Mouse (Mus musculus) forebrain, embryonic 11.5 days (tissue): ENCODE measurements around the gene Kcnk1. TPM values are rescaled to one million over a fixed set of nuclear protein-coding genes. Genes with fewer than 3 reads are reported as not detected.

Experiments used
- ATAC-seq: fragments of 200-750 bp; cut with Nextera tagmentation; replicated peaks from 2 replicates; pipeline ENCODE4 v1.8.0; 2017; ENCODE audit warnings: moderate TSS enrichment; ENCODE audit not compliant: low FRiP score
- DNase-seq: peaks from one replicate; pipeline ENCODE4 v3.0.0-alpha.2; 2017; ENCODE audit warnings: low spot score
- H3K27ac ChIP-seq: fragments of 300-500 bp; sonication (generic); 2 replicates; pipeline ENCODE4 v1.5.1; 2014; ENCODE audit warnings: low read depth, low read length
- H3K27me3 ChIP-seq: fragments of 300-500 bp; sonication (generic); 2 replicates; pipeline ENCODE4 v1.6.1; 2014; ENCODE audit warnings: mild to moderate bottlenecking, low read length, mixed read lengths; ENCODE audit not compliant: control insufficient read depth, insufficient read depth
- H3K36me3 ChIP-seq: fragments of 300-500 bp; sonication (generic); 2 replicates; pipeline ENCODE4 v1.6.1; 2014; ENCODE audit warnings: mild to moderate bottlenecking, low read length, moderate library complexity, mixed read lengths; ENCODE audit not compliant: control insufficient read depth, insufficient read depth
- H3K4me1 ChIP-seq: fragments of 300-500 bp; sonication (generic); replicated peaks from 2 replicates; pipeline ENCODE4 v1.6.1; 2014; ENCODE audit warnings: low read length, mixed read lengths; ENCODE audit not compliant: control insufficient read depth, insufficient read depth
- H3K4me2 ChIP-seq: fragments of 300-500 bp; sonication (generic); 2 replicates; pipeline ENCODE4 v1.6.1; 2014; ENCODE audit warnings: low read depth, mild to moderate bottlenecking, low read length, moderate library complexity, mixed read lengths; ENCODE audit not compliant: severe bottlenecking
- H3K4me3 ChIP-seq: fragments of 300-500 bp; sonication (generic); 2 replicates; pipeline ENCODE4 v1.5.1; 2014; ENCODE audit warnings: low read depth, low read length
- H3K9ac ChIP-seq: fragments of 300-500 bp; sonication (generic); 2 replicates; pipeline ENCODE4 v1.6.1; 2014; ENCODE audit warnings: low read length
- H3K9me3 ChIP-seq: fragments of 300-500 bp; sonication (generic); 2 replicates; pipeline ENCODE4 v1.6.1; 2016; ENCODE audit warnings: low read length, mixed read lengths; ENCODE audit not compliant: control insufficient read depth
- WGBS: fragments of 180-500 bp; shearing (Covaris S2); extraction: QIAGEN DNeasy Blood & Tissue Kit; methylation state at CpG from one replicate; pipeline ENCODE4 v1.1.7; 2014; 5-methylcytosine and 5-hydroxymethylcytosine counted together
- polyA plus RNA-seq: library from polyadenylated mRNA; unstranded; fragments of >200 nt; fragmentation: Nextera tagmentation; extraction: Ambion mirVana; gene quantifications from 2 replicates; pipeline ENCODE4 v1.2.1, GENCODE M21; 2014

Kcnk1 gene
- 8.3 and 8.9 TPM in 2 replicates for polyA plus RNA-seq

DNA sequence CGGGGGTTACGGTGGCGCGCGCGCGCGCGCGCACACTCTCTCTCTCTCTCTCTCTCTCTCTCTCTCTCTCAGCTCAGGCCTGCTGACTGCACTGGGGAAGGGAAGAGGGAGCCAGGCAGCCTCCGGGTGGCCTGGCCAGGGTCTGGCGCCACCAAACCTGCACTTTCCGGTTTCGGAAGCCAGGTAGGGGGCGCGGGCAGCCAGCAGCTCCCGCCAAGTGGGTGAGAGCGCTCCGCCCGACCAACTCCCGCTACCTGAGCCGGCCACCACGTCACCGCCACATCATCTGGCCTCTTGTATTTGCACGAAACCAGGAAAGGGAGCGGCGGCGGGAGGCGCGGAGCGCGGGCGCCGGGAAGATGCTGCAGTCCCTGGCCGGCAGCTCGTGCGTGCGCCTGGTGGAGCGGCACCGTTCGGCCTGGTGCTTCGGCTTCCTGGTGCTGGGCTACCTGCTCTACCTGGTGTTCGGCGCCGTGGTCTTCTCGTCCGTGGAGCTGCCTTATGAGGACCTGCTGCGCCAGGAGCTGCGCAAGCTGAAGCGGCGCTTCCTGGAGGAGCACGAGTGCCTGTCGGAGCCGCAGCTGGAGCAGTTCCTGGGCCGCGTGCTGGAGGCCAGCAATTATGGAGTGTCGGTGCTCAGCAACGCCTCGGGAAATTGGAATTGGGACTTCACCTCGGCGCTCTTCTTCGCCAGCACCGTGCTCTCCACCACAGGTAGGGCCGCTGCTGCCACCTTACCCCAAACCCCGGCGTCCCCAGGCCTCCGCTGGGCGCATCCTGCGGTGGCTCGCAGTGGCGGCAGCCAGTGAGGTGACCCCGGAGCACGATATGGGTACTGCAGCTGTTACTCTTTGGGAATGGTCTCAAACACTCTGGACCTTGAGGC, at the start of gene Kcnk1:
TSS of gene Kcnk1 (plus strand) at position 70 of the 886 bp plus-strand sequence.
- Histone ChIP-seq H3K27ac (no peak within 1 kb of the TSS), H3K4me1 (peaks cover 5% of the 10 kb centered on the region; the same call in 1 of the 2 replicates), H3K4me3 (peak within 1 kb of the TSS; percentile 54), H3K36me3 (no peaks in the 10 kb centered on the region), H3K27me3 (peaks cover 20% of the 10 kb centered on the region), H3K4me2 (peak within 1 kb of the TSS; percentile 92), H3K9ac (peak within 1 kb of the TSS; percentile 65), H3K9me3 (no peaks in the 10 kb centered on the region)
- ATAC-seq: peak; percentile 81
- DNase-seq: peak; percentile 81
- under 1% methylated on average over 73 of the region's 73 CpGs for WGBS

DNA sequence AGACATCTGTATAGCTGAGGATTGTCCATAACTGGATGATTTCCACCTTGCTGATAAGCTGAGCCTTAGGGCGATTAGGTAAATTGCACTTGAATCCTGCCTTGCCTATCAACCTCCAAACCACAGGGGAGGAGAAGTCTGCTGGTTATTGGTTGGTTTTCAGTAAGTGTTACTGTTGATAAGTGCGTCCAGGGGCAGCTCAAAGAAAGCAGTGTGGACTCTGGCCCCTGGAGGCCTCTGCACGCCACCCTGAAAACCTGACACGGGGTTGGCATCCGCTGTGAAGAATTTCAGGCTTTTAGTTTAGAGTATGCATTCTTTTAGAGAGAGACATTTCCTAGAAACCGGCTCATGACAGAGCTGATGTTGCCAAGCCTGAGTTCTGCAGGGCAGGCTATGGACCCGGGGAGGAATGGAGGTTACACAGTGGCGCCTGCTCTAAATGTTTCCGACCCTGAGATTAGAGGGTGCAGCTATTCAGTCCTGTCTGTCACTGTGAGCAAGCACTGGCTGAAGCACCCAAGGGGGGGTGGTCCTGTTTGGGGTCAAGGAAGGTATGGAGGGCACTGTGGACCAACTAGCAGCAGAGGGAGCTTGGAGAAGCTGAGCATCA, 46.2 kb upstream of the Kcnk1 start:
- Histone ChIP-seq H3K36me3 (no peaks in the 10 kb centered on the region), H3K4me3 (no peak overlapping the region), H3K27me3 (no peaks in the 10 kb centered on the region), H3K27ac (no peak overlapping the region), H3K4me1 (no peaks in the 10 kb centered on the region), H3K4me2 (no peak overlapping the region), H3K9ac (no peak overlapping the region), H3K9me3 (no peaks in the 10 kb centered on the region)
- ATAC-seq: no peak
- 87% methylated on average over 9 of the region's 9 CpGs for WGBS
- no peak for DNase-seq

DNA sequence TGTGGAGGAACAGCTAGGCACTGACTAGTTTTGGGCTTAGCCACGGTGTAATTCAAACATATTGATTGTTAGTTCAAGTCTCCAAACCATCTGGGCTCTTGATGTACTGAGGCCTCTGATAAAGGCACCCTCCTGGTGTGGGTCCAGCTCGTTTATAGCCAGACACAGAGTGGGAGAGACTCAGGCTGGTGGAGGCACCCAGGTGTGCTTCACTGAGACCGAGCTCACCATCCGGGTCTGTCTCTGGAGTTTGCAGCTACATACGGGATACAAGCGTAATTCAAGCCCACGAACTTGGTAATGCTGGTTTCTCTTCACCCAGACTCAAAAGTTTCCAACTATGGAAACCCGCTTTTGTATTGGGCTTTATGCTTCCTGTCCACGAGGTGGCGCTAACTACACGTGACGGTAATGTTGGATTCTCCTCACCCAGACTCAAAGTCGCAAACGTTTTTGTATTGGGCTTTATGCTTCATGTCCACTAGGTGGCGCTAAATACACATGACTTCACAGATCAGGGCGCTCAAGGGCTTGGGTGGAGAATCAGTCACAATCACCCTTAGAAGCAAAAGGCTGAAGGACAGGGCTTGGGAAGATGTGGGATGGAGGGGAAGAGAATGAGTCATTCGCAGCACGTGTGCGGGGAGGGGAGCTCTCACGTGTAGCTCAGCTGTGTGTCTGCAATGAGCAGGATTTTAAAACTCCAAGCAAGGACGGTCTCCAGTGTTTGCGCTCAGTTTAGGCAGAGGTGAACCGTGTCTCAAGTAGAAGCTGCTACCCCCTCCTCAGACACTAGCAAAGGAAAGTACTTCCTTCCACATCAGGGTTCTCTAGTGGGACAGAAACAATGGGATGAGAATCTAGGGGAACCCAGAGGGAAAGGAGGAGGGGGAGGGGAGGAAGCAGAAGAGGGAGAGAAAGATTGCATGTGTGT, 44.7 kb upstream of the Kcnk1 start:
- Histone ChIP-seq H3K9ac (no peak overlapping the region), H3K27ac (no peak overlapping the region), H3K4me1 (no peaks in the 10 kb centered on the region), H3K27me3 (no peaks in the 10 kb centered on the region), H3K9me3 (no peaks in the 10 kb centered on the region), H3K4me2 (no peak overlapping the region), H3K36me3 (no peaks in the 10 kb centered on the region), H3K4me3 (no peak overlapping the region)
- ATAC-seq (peak; percentile 90), DNase-seq (peak; percentile 85)
- 24% methylated on average over 23 of the region's 23 CpGs for WGBS

DNA sequence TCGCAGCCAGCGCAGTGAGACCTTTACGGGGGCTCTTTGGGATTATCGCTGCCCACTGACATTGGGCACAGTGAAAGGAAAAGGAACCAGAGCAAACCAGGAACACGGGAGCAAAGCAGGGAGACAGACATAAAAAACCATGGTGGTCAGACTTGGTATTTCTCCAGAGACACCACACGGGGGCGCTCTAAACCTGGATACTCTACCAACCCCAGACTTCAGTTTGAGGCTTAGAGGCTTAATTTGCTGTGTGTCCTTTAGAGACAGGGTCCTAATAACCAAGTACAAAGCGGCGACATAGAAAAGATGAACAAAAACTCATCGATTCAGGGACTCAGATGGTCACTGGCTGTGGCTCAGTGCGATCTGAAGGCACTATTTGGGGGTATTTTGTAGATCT, 39.3 kb upstream of the Kcnk1 start:
- Histone ChIP-seq H3K4me3 (no peak overlapping the region), H3K9ac (no peak overlapping the region), H3K27me3 (no peaks in the 10 kb centered on the region; the same call in 1 of the 2 replicates), H3K27ac (no peak overlapping the region), H3K4me2 (no peak overlapping the region), H3K4me1 (no peaks in the 10 kb centered on the region), H3K9me3 (peaks cover under 1% of the 10 kb centered on the region; the same call in 1 of the 2 replicates), H3K36me3 (no peaks in the 10 kb centered on the region)
- 9% methylated on average over 11 of the region's 11 CpGs for WGBS
- ATAC-seq (no peak), DNase-seq (peak; percentile 80)

DNA sequence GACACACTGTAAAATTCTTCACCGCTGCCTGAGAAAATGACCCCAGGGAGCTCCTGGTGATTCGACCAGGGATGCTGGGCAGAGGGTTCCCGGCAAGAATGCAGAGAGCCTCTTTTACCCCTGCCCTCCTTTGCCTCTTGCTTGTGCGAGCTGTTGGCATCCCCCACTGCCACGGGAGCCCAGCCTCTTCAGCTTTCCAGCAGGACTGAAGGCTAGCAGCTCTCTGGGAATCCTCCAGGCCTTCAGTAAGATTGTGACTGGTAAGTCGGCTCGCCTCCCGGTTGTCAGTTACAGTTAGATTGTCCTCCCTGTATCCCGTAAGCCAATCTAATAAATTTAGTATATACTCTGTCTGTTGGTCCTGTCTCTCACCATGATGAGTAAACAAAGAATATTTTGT, 38.2 kb upstream of the Kcnk1 start:
- no peak for ATAC-seq
- Histone ChIP-seq H3K27ac (no peak overlapping the region), H3K4me3 (no peak overlapping the region), H3K36me3 (no peaks in the 10 kb centered on the region), H3K4me2 (no peak overlapping the region), H3K4me1 (no peaks in the 10 kb centered on the region), H3K9me3 (peaks cover 5% of the 10 kb centered on the region; the same call in 1 of the 2 replicates), H3K9ac (no peak overlapping the region), H3K27me3 (no peaks in the 10 kb centered on the region; the same call in 1 of the 2 replicates)
- 77% methylated on average over 9 of the region's 9 CpGs for WGBS
- DNase-seq: no peak

DNA sequence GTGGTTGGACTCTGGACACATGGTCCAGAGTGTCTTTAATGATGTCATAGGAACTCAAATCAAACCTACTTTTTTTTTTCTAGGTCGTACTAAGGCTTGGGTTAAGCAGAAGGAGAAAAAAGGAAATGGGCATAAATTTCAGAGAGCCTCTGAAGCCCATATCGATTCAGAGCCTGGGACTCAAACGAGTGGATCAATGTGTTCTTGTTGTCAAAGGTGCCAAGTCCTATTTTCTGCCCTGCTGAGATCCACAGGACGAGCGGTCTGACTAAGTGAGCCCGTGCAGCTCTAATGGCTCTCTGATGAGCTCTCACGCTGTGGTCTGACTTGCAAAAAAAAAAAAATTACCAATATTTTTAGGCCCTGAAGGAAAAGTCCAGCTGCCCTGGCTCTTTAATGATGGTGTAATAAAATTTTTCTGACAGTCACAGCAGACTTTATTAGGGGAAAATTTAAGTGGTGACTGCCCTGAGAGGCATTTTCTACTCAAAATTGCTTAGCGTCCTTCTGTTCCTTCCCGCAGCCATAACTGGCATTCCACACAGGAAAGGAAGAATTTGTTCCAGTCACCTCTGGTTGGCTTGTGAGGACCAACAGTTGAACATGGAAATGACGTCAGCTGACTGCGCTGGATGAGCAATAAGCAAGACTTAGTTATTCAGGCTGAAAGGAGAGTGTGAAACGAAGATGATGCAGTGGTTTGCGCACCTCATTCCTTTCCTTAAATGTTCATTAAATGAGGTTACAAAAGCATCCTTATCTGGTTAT, 37.6 kb upstream of the Kcnk1 start:
- Histone ChIP-seq H3K27me3 (no peaks in the 10 kb centered on the region; the same call in 1 of the 2 replicates), H3K4me1 (no peaks in the 10 kb centered on the region), H3K4me3 (no peak overlapping the region), H3K4me2 (no peak overlapping the region), H3K9ac (no peak overlapping the region), H3K9me3 (peaks cover 5% of the 10 kb centered on the region; the same call in 1 of the 2 replicates), H3K36me3 (no peaks in the 10 kb centered on the region), H3K27ac (no peak overlapping the region)
- no peak for DNase-seq
- ATAC-seq: no peak
- WGBS: 83% methylated on average over 13 of the region's 13 CpGs

DNA sequence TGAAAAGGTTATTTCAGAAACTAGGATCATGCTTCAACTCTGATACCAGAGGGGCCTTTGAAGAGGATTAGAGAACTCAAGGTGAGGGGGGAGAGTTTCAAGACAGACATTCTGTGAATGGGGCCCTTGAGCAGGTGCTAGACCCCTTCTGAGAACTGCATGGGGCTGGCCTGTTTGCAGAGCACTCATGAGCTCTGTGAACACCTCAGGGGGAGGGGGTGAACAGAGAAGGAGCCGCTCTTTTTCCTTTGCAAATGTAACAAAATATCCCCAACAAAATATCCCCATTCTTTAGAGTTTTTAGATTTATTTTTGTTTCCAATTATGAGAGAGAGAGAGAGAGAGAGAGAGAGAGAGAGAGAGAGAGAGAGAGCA, 37.0 kb upstream of the Kcnk1 start:
- Histone ChIP-seq H3K9ac (no peak overlapping the region), H3K4me1 (no peaks in the 10 kb centered on the region), H3K27ac (no peak overlapping the region), H3K36me3 (no peaks in the 10 kb centered on the region), H3K9me3 (peaks cover 5% of the 10 kb centered on the region; the same call in 1 of the 2 replicates), H3K4me2 (no peak overlapping the region), H3K4me3 (no peak overlapping the region), H3K27me3 (no peaks in the 10 kb centered on the region; the same call in 1 of the 2 replicates)
- 75% methylated on average over 1 of the region's 1 CpGs for WGBS
- no peak for DNase-seq
- no peak for ATAC-seq
